Mouse (Mus musculus): Measurements from ENCODE around the gene Trappc4.

GRCm38 (mm10) chr9:44361190-44361917, 46.0 kb downstream of the Trappc4 start, which contains the start of gene Vps11:
- TF ChIP-seq GATA1 (IDR thresholded peaks at IDR 0.05; ENCODE audit: borderline replicate concordance, low read length) = no peak
- peak; percentile 73 for TF ChIP-seq FLI1 (IDR thresholded peaks at IDR 0.05; ENCODE audit: low read length)
